Mouse (Mus musculus) liver, adult (tissue): ENCODE results near the gene Flot2.

Experiments
- GATA4 ChIP-seq: IDR thresholded peaks from 2 replicates; pipeline ENCODE4 v1.6.1; 2014; ENCODE audit warnings: mild to moderate bottlenecking, low read length; ENCODE audit not compliant: insufficient replicate concordance

Gene Flot2

GRCm38 (mm10) chr11:78037831-78038752 lies at the start of gene Flot2:
Gene Flot2, plus strand, starts transcription at chr11:78037931.
- TF ChIP-seq GATA4, result no peak

GRCm38 (mm10) chr11:77989071-77989690 lies 48.5 kb upstream of the Flot2 start:
- no peak for TF ChIP-seq GATA4

- TF ChIP-seq GATA4, result no peak
Observed at GRCm38 (mm10) chr11:77995556-77995955, 42.2 kb upstream of the Flot2 start.

GRCm38 (mm10) chr11:78006446-78006845 lies 31.3 kb upstream of the Flot2 start:
- TF ChIP-seq GATA4, result no peak

GRCm38 (mm10) chr11:78019676-78020075 lies 18.1 kb upstream of the Flot2 start:
- TF ChIP-seq GATA4, result no peak

GRCm38 (mm10) chr11:78023607-78024006 lies 14.1 kb upstream of the Flot2 start:
- TF ChIP-seq GATA4, result no peak

- TF ChIP-seq GATA4, result no peak
Observed at GRCm38 (mm10) chr11:78029240-78029639, 8.5 kb upstream of the Flot2 start.

GRCm38 (mm10) chr11:78030600-78030999 lies 7.1 kb upstream of the Flot2 start:
- no peak for TF ChIP-seq GATA4

GRCm38 (mm10) chr11:78031389-78031788 lies 6.3 kb upstream of the Flot2 start:
- TF ChIP-seq GATA4, result no peak

GRCm38 (mm10) chr11:78031947-78032808 lies 5.6 kb upstream of the Flot2 start, which contains the start of gene Dhrs13:
Gene Dhrs13, plus strand, starts transcription at chr11:78032280.
- TF ChIP-seq GATA4, result no peak; the same call in 1 of the 2 replicates

- TF ChIP-seq GATA4, result no peak
Observed at GRCm38 (mm10) chr11:78032809-78033195, 4.9 kb upstream of the Flot2 start.

- TF ChIP-seq GATA4, result no peak
Observed at GRCm38 (mm10) chr11:78033931-78034617, 3.7 kb upstream of the Flot2 start.

GRCm38 (mm10) chr11:78036791-78037190 lies 940 bp upstream of the Flot2 start:
- TF ChIP-seq GATA4, result no peak

GRCm38 (mm10) chr11:78040878-78041277 lies 3.1 kb downstream of the Flot2 start:
- no peak for TF ChIP-seq GATA4
